Mouse (Mus musculus) heart, adult 18-20 months (tissue): ENCODE results near the gene Gfap. TPM values are rescaled to one million over a fixed set of nuclear protein-coding genes. Genes with fewer than 3 reads are reported as not detected.

Experiments used
- DNase-seq, 2 experiments: peaks; one replicate each; pipeline ENCODE4 v3.0.0; 2021 to 2022; ENCODE audit warnings: mixed read lengths in 1 of 2
- long read RNA-seq, 2 experiments: library from polyadenylated mRNA; stranded (forward); transcript quantifications; one replicate each; pipeline ENCODE4 v2.0.0; 2021
- total RNA-seq, 2 experiments: library from RNA; stranded (reverse); gene quantifications; 2 replicates each; pipeline ENCODE4 v1.2.3; 2021

Gfap gene
- total RNA-seq, result under 1 TPM; 0.10 to 0.15 TPM
- long read RNA-seq, experiment 1, result 0 reads
- long read RNA-seq, experiment 2, result 0 reads

DNA sequence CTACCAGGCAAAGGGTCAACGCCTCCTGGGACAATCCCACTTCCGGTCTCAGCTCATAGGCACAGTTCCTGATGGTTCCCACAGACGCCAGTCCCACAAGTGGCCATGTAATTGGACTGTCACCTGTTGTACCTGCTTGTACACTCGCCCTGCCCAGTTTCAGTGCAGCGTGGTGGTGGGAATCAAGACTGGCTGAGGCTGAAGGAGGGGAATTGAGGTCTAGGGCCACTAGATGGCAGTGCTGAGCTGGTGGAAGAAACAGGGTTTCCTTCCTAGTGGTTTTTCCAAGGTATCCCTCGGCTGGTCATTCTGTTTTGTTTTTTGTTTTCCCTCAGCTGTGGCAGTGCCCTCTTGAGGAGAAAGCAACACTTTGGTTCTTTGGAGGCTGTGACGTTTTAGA lies at the start of gene Gfap:
TSS of gene Gfap (minus strand) at position 150 of the 400 bp plus-strand sequence.
- peak; percentile 68 to 90 for DNase-seq

DNA sequence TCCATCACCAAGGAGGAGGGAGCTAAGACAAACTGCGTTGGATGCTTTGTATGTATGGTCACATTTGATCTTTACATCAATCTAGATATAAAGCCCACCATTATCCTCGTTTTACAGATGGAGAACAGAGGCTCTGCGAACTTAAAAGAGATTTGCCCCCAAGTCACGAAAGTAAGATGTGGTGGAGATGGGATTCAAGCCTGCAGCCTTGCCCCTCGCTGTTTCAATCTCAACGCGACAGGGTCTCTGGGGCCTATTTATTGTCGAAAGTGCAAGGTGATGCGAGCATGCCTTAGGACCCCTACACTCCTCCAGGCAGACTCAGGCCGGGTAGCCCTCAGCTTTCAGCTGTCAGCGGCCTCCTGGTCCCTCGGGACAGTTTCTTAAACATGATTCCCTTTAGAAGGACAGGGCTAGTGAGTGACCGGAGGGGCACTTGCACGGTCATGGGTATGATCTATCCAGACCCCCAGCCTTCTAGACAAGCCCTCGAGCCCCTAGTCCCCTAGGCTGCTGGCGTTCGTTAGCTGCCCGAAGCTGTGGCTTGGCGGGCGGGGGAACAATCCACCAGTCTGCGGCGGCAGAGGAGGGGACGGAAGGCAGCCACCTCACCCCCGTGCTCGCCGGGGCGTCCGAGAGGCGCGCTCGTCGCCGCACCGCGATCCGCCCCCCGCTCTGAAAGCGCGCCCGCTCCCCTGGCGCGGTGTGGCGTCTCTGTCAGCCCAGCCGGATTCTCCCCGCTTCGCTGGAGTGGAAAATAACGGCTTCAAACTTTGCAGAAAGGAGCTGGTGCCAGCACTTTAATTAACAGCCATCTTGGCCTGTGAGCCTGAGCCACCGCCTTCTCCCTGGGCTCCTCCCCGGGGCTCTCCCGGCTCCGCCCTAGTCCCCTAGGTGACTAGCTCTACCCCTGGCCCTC lies 47.6 kb upstream of the Gfap start:
- peak; percentile 47 to 63 for DNase-seq

DNA sequence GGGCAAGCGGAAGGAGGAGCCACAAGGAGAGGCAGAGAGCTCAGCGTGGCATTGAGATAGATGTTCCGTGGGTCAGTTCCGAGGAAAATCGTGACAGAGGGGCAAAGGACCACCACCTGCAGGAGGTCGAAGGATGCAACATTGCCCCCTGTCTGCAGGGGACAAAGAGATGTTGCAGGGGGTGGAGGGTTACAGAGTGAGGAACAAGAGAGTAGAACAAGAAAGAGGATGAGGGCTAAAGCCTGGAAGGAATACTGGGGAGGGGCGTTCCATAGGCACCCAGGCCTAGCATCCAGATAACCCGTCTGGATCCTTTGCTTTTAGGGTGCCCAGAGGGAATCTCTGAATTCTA lies 46.3 kb upstream of the Gfap start:
- no peak for DNase-seq

DNA sequence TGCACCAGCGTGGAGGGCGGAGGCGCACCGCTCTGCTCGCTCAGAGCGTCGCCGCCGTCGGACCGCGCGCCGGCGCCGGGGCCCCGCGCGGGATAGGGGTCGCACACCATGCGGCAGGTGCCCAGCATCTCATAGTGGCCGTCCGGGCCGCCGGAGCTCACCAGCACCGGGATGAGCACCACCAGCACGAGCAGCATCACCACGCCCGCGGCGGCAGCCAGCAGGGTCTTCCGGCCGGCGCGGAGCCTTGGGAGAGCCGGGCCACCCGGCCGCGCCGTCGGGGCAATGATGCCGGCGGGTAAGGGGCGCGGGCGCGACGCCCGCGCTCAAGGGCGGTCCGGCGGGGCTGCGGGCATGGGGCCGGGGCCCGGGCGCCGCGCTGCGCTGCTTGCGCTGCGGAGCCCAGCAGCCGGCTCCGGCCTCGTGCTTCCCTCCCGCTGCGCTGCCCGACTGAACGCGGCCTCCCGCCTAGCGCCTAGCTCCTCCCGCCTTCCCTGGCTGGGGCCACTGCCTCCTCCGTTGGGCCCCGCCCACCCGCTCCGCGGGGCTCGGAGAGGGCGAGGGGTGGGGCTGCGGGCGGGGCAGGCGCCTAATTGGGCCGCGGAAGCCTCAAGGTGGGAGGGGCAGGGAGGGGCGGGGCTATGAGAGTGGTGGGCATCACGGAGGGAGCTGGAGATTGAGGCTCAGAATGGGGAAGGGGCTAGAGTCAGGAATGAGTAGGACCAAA lies 45.7 kb upstream of the Gfap start, which contains the start of gene C1ql1:
TSS of gene C1ql1 (minus strand) at position 424 of the 727 bp plus-strand sequence.
- peak; percentile 82 to 91 for DNase-seq

DNA sequence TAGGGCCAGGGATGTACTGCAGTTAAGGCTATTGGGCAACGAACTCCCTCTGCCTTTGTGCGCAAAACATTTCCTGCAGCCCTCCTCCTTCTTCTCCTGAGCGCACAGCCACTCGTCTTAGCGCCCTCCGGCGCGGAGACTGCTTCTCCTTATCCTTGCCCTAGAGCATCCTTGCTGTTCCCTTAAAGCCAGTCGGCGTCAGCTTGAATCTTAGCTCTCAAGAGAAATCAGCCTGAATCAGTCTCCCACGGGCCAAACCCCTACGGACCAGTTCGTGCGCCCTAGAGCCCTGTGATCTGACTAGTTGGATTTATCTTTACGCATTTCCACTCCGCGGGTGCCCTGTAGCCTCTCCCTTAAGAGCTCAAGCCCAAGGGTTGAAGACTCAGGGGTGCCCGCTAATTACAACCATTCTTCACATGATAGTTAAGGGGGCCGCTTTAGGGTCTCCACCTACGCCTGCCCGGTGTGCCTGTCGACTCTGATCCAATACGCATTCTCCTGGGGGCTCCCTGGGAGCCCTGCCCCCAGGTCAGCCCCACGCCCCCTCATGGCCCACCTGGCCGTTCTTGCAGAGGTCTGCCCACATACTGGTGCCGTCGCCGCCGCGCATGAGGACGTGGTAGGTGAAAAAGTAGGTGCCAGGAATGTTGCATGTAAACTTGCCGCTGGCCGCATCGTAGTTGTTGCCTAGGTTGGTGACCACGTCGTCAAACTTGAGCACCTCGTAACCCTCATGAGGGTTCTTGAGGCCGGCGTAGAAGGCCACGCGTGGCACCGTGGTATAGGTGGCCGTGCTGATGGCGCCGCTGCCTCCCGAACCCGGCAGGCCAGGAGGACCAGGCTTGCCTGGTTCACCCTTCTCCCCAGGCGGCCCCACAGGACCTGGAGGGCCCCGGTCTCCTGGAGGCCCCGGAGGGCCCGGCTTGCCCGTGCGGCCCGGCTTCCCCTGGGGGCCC lies 44.9 kb upstream of the Gfap start:
- DNase-seq, result peak in 1 of 2 experiments; percentile 15

DNA sequence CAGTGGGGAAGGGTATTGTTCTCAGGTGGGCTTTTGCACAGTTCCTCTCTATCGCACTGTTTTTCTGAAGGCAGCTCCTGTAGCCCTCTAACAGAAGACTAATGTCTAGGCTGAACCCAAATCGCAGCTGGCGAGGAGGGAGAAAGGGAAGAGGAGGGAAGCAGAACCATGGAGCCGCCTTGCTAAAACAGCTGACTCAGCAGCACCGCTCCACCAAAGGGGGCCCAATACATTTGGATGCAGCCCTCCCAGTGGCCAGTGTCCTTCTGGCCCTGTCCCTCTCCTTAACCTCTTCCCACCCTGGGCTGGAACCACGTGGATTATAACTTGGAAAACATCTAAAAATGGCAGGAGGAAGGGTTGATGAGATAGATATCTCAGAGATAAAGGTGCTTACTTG lies 40.5 kb upstream of the Gfap start:
- no peak for DNase-seq

DNA sequence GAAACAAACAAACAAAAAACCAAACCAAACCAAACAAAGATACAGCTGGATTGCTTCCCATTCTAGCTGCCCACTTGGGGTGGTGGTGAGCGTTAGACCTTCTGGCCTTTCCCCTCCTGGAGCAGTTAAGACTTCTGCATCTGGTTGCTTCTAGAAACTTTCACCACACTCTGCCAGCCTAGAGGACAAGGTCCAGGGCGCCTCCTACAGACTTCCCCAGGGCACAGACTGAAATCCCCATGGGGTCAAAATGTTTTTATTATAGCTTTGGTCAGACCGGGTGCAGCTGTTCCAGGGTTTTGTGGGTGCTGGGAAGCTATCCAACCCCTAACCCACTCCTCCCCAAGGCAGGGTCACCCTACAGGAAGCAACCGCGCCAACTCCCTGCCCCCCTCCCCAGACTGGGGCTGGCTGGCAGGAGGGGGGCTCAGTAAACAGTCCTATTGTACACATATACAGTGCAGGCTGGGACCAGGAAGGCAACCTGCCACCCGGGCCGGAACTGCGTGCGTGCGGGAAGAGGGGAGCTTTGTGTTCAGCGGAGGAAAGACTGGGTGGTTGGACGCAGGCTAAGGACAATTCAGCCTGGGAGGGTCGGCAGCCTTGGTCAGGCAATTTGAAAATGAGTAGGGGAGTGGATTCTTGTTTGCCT lies 38.4 kb upstream of the Gfap start:
- DNase-seq, result no peak

DNA sequence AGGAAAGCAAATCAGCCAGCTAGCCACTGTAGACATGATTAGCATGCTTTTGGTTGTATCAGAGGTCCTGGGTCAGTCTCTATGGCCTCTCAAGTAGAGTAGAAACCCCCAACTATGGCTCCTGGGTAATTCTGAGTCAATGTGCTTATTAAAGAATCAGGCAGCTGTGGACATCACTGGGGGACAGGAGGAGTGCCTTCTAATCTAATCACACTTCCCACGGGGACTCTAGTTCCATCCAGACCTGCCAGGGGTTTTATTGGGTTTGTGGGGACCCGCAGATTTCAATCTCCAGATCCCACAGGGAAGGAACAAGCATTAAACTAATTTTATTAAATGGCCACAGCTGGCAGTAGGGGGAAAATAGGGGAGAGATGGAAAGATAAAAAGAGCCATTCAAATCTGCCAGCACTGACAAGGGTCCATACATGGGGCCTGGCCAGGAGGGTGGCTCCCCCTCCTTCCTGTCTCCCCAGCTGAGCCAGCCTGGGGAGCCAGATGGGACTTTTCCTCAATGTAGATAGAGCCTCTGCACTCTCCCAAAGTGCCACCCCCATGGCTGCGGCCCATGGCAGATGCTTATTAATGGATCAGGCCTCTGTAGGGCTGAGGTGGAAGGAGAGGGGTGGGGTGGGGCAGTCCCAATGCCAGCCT lies 36.9 kb upstream of the Gfap start:
- no peak for DNase-seq

DNA sequence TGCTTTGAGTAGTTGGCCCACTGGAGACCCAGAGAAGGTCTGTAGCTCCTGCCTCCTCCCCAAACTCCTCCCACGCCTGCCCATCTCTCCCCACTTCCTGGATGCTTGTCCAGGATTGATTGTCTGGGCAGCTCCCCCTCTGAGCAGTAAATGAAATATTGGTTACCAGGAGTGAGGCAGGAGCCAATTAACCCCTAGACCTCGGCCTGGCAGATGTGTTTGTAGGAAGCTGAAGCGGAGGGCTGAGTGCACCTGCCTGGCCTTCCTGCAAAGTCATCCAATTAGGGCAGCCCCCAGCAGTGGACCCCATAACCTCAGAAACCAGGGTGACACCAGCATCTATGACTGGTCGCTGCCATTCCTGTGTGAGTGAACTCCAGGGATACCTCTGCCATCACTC lies 35.6 kb upstream of the Gfap start:
- DNase-seq, result no peak

DNA sequence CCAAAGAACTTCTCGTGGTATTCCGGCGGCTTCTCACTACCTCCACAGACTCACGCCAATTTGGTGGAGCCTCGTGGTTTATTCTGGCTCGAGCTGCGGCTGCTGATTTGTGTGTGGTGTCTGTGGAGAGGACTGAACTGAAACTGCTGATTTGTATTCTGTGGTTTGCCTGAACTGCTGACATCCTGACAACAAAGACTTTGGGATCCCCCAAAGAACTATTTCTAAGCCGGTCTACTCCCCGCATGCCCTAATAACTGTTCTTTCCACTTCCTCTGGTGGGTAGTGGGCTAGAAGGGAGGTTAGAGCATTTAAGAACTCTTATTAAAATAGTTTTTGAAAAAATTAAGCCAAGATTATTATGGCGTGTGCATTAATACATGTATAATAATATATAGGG lies 30.0 kb upstream of the Gfap start:
- peak in 1 of 2 experiments; percentile 17 for DNase-seq

DNA sequence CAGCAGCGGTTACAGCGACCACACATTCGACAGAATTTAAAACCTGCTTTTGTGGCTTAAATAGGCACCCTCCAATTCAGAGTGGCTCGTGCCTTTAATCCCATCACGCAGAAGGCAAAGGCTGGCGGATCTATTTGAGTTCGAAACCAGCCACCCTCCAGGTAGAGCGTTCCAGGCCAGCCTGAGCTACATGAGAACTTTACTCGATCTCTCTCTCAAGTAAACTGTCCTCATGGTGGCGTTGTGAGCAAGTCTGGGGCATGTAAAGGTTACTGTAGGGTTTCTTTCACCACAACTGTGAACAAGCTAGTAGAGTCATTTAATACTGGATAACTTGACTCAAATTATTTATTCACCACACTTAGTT lies 24.6 kb upstream of the Gfap start:
- DNase-seq, result no peak

DNA sequence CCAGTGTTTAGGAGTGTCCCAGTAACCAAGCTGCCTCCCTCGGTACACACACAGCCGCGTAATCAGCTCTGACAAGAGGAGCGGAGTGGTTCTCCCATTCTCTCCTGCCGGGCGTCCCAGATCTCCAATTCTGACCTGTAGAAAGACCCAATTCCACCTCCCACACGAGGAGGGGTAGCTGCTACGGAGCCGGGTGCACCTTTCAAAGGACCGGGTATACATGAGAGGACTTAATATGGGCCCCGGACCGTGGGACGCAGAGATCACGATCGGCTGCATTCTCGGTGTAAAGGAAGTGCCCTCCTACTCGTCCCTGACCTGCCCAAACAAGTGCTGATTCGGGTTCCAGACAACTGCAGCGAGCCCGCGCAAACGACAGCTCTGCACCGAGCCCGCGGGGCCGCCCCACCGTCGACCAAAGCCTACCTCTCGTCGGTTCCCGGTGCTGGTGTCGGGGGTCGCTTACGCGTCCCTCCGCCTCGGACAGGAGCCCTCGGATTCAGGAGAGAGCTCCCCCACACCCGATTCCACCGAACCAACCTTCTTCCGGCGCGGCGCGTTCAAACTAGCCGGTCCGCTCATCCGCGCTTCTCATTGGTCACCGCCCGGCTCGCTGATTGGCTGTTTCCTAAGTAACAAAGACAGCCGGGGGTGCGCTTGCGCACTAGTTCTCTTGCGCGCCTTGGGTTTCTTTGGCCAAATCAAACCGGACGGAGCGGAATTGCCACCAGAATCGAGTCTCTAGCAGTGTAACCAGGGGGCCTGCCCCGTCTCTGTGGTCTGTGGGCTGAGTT lies 24.0 kb upstream of the Gfap start, which contains the start of gene Kif18b:
TSS of gene Kif18b (minus strand) at position 568 of the 794 bp plus-strand sequence.
- DNase-seq, result peak; percentile 95 to 96

DNA sequence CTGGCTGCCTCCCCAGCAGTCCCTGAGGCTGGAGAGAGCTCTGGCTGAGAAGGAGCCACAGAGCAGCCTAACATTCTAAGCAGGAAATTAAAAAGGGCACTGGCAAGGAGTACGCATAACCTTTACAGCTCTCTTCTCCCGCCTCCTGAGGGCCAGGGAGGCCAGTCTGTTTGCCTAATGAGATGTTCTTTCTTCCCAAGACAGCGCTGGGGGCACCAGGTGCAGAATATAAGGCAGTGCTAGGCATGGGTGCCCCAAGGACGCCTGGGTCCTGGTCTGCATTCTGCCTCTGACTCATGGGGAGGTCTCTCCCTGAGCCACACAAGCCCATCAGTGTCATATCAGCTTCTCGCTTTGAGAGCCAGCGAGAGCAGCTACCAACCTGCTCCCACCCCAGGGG lies 20.8 kb upstream of the Gfap start:
- no peak for DNase-seq

DNA sequence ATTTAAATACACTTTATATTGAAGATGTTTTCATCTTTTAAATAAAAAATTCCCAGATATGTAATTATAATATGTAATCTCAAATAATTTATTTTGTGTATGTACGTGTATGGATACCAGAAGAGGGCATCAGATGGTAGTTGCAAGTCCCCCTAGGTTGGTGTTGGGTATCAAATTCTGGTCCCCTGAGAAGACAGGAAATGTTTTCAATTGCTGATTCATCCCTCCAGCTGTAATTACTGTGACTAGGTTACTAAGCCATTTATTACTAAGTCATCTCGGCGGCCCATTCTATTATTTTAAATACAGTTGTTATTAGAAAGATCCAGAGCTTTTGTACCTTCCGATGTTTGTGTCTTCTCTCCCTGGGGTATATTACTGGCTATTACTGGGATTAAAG lies 17.4 kb upstream of the Gfap start:
- DNase-seq, result no peak

DNA sequence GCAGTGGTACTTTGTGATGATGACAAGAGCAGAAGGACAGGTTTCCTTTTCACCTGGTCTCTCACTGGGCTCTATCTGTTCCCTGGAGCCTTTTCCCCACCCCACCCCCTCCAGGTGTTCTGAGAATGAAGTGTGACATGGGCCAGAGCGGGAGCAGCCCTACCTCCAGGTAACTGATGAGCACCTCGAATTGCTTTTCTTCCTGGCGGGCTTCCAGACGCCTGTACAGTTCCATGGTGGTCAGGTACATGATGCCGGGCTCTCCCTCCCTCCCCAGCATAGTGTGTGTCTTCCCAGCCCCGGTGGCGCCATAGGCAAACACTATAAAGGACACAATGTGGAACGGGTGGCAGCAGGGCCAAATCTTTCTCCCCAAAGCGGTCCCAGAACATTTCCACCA lies 14.7 kb upstream of the Gfap start:
- DNase-seq, result no peak

DNA sequence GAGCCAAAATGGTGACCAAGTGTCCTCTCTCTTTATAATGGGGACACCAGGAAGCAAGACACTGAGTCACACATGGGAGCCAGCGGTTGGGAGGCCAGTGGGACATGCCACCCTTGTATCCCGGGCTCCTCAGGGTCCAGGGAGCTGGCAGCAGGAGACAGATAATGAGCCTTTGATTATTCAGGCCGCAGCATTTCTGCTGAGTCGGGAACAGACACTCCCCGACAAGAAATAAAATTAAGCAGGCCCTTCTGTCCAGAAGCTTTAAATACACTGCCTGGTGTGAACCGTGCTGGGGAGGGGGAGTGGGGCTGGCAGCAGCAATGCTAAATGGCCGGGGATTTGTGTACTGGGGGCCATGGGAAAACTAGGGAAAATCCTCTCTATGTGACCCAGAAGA lies 10.7 kb upstream of the Gfap start:
- no peak for DNase-seq

DNA sequence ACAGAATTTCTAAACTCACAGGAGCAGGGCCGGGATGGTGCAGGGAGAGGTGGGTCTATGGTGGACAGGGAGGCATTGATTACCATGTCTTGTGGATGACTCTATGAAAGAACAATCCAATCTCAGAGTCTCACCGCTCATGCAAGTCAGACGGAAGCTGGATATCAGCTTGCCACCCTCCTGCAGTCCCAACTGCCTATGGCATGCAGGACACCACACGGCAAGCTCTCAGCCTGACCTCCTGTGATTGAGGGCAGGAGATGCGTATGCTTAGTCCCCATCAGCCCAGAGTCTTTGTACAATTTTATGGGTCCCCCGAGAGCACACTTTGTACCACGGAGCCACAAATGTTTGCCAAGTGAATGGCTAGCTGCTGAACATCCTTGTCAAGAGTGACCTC lies 2.9 kb upstream of the Gfap start:
- DNase-seq, result no peak

DNA sequence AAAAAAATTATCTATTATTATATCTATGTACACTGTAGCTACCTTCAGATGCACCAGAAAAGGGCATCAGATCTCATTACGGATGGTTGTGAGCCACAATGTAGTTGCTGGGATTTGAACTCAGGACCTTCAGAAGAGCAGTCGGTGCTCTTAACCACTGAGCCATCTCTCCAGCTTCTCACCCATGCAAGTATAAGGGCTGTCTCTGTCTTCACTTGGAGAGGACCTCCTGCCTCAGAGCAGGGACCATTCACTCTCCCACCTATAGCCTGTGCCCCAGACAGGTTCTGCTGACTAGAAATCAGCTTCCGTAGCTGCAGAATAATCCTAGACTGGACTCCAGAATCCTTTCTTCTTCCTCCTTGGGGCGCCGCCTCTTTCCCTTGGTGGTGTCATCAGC lies 1.4 kb upstream of the Gfap start:
- no peak for DNase-seq

DNA sequence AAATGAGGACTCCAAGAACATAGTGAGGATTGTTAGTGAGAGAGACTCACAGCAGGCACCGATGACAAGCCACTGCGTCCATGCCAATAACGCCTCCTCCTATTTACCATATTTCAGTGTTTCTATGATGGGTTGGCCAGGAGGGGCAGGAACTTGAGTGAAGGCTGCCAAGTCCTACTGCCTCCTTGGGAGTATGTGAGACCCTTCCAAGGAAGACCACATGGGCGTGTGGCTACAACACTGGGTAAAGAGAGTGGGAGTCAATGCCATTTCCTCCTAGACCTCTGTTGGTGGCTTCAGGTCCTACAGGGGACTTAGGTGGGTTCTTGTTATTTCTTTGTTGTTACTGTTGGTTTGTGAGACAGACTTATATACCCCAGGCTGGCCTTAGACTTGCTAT lies 487 bp upstream of the Gfap start:
- no peak for DNase-seq

DNA sequence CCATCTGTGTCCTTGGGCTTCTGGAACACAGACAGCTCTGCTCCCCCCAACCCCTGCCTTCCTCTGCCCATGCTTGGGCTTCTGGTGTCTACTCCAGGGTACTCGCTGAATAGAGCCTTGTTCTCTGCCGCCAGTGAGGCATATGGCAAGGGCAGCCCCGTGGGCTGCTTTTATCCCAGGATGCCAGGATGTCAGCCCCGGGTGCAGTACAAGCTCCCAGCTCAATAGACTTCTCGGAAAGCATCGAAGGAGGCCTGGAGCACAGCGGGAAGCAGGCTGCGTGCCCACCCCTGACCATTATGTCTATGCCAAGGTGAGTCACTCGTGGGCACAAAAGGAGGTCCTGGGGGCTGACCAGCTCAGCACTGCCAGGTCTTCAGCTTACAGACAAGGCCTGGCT lies 2.3 kb downstream of the Gfap start:
- DNase-seq, result no peak
